Mouse (Mus musculus): ENCODE results near the gene Ppfia2. TPM values are rescaled to one million over a fixed set of nuclear protein-coding genes. Genes with fewer than 3 reads are reported as not detected.

The Ppfia2 gene
- total and polyA plus RNA-seq, 3 experiments, result 0.12 to 0.55 (median 0.26) TPM

GRCm38 (mm10) chr10:106959026-106959425 is 488.9 kb downstream of the Ppfia2 start:
- TF ChIP-seq POLR2A (IDR thresholded peaks at IDR 0.05; ENCODE audit: insufficient read depth, low read depth, low read length) (no peak), CTCF (IDR thresholded peaks at IDR 0.05) (no peak), EP300 (IDR thresholded peaks at IDR 0.05; ENCODE audit: insufficient read depth, low read depth, low read length) (no peak)
- Histone ChIP-seq H3K36me3 (ENCODE audit: control insufficient read depth, insufficient read depth, low read length) (no peaks in the 10 kb centered on the region), H3K4me1 (ENCODE audit: control insufficient read depth, insufficient read depth, low read length) (no peaks in the 10 kb centered on the region), H3K27ac (no peak overlapping the region), H3K79me2 (replicated peaks; ENCODE audit: control insufficient read depth, insufficient read depth, low read length) (no peaks in the 10 kb centered on the region), H3K9ac (ENCODE audit: low read depth, low read length) (no peak overlapping the region), H3K4me3 (no peak overlapping the region), H3K27me3 (ENCODE audit: control insufficient read depth, insufficient read depth, low read length) (no peaks in the 10 kb centered on the region)
- 82% methylated on average over 3 of the region's 3 CpGs for WGBS
- intact Hi-C loops (cut with DNase I), result no loop called here
- DNase-seq, result no peak

GRCm38 (mm10) chr10:106975193-106976141 is 505.3 kb downstream of the Ppfia2 start:
- no peak for DNase-seq
- TF ChIP-seq CTCF (IDR thresholded peaks at IDR 0.05) (no peak), EP300 (IDR thresholded peaks at IDR 0.05; ENCODE audit: insufficient read depth, low read depth, low read length) (no peak), POLR2A (IDR thresholded peaks at IDR 0.05; ENCODE audit: insufficient read depth, low read depth, low read length) (no peak)
- no peaks in the 10 kb centered on the region for H3K79me2 ChIP-seq (replicated peaks; ENCODE audit: control insufficient read depth, insufficient read depth, low read length)
- H3K4me3 ChIP-seq, result no peak overlapping the region
- H3K27ac ChIP-seq, result no peak overlapping the region
- no peaks in the 10 kb centered on the region for H3K27me3 ChIP-seq (ENCODE audit: control insufficient read depth, insufficient read depth, low read length)
- intact Hi-C loops (cut with DNase I), result no loop called here
- H3K9ac ChIP-seq (ENCODE audit: low read depth, low read length), result no peak overlapping the region
- 64% methylated on average over 13 of the region's 13 CpGs for WGBS
- no peaks in the 10 kb centered on the region for H3K36me3 ChIP-seq (ENCODE audit: control insufficient read depth, insufficient read depth, low read length)
- H3K4me1 ChIP-seq (ENCODE audit: control insufficient read depth, insufficient read depth, low read length), result no peaks in the 10 kb centered on the region

All from heart, adult 2 months (tissue).